In genomic region chr12:40499627-40500329, GRCm38 (mm10) we compare ENCODE assay signal across 8 mouse cellular contexts. TPM values are rescaled to one million over a fixed set of nuclear protein-coding genes. Genes with fewer than 3 reads are reported as not detected.
DNase-seq lines count a peak whose midpoint lies in the region; TF ChIP-seq lines count a peak whose summit lies in the region.

No protein-coding gene starts in this region.

- H3K4me1 ChIP-seq in small intestine, adult 2 months (ENCODE audit: control insufficient read depth, insufficient read depth, insufficient read length, low read length), result peaks cover 3% of the 10 kb centered on the region; the same call in 1 of the 2 replicates

- no peak for TF ChIP-seq POLR2A in small intestine, adult 2 months (IDR thresholded peaks at IDR 0.05; ENCODE audit: low read depth, low read length)

- 64% methylated on average over 5 of the region's 5 CpGs for WGBS in small intestine, adult 2 months

- H3K36me3 ChIP-seq in small intestine, adult 2 months (ENCODE audit: control insufficient read depth, insufficient read depth, low read length), result no peaks in the 10 kb centered on the region

- no peaks in the 10 kb centered on the region for H3K27me3 ChIP-seq in small intestine, adult 2 months (ENCODE audit: control insufficient read depth, insufficient read depth, low read length)

- DNase-seq in urinary bladder, postnatal 14 days (ENCODE audit: low spot score), result peak; percentile 56
- DNase-seq in urinary bladder, adult 2 months (ENCODE audit: low spot score), result no peak
- DNase-seq in fibroblast of lung, adult 2 months (ENCODE audit: low read depth), result peak; percentile 41
- peak; percentile 34 for DNase-seq in kidney, adult 18-20 months
- no peak for DNase-seq in left cerebral cortex, adult 11 months (ENCODE audit: low spot score)
- no peak for DNase-seq in thymus, postnatal 36 days
- no peak for DNase-seq in left cerebral cortex, adult 9 months (ENCODE audit: low spot score in 2 of 2)

- TF ChIP-seq CTCF in small intestine, adult 2 months (IDR thresholded peaks at IDR 0.05; ENCODE audit: extremely low read depth, insufficient read length, insufficient replicate concordance, low read depth, low read length), result no peak

- peak overlapping the region; percentile 39; the same call in 1 of the 2 replicates for H3K27ac ChIP-seq in small intestine, adult 2 months (ENCODE audit: insufficient read depth, low read depth, low read length)

- H3K4me3 ChIP-seq in small intestine, adult 2 months (ENCODE audit: low read depth, low read length), result no peak overlapping the region

RNA-seq across cellular contexts. Expression of gene Dock4, which starts 54.0 kb away (rescaled TPM):
- polyA plus RNA-seq in urinary bladder, adult 2 months (2012; rRNA removed), result 4.1 and 5.1 TPM in 2 replicates
- 0.77 and 0.94 TPM in 2 replicates for polyA plus RNA-seq in small intestine, adult 2 months (2012; rRNA removed)

RNA-seq across cellular contexts. Expression of gene Zfp277, which starts 54.1 kb away (rescaled TPM):
- 19.3 and 22.1 TPM in 2 replicates for polyA plus RNA-seq in urinary bladder, adult 2 months (2012; rRNA removed)
- polyA plus RNA-seq in small intestine, adult 2 months (2012; rRNA removed), result 1.0 and 2.2 TPM in 2 replicates

Comparison
In these comparisons a context has a peak if more than half of its experiments do, and no peak if none do; other contexts are left out.
1. DNase-seq: peak in urinary bladder, postnatal 14 days (single experiment), fibroblast of lung, adult 2 months (single experiment) and kidney, adult 18-20 months (single experiment); none in urinary bladder, adult 2 months (single experiment), left cerebral cortex, adult 11 months (single experiment), thymus, postnatal 36 days (0 of 2) and left cerebral cortex, adult 9 months (0 of 2).